Mouse (Mus musculus) gastrocnemius, adult 2 months (tissue): Measurements from ENCODE around the gene Mfsd8. TPM values are rescaled to one million over a fixed set of nuclear protein-coding genes. Genes with fewer than 3 reads are reported as not detected.

Source experiments
- DNase-seq: peaks from one replicate; pipeline ENCODE4 v3.0.0; 2022
- H3K27ac ChIP-seq: fragments of 200-600 bp; 2 replicates; pipeline ENCODE4 v1.8.1; 2022; ENCODE audit warnings: mild to moderate bottlenecking
- H3K4me3 ChIP-seq: fragments of 200-600 bp; 2 replicates; pipeline ENCODE4 v1.8.1; 2022; ENCODE audit warnings: mild to moderate bottlenecking, moderate library complexity
- CTCF ChIP-seq: fragments of 200-600 bp; IDR thresholded peaks from 2 replicates; pipeline ENCODE4 v1.8.1; 2022; ENCODE audit warnings: antibody characterized with exemption, mild to moderate bottlenecking, moderate library complexity
- intact Hi-C: fragments of 180-260 bp; cut with DNase I; formaldehyde crosslinking; loops from one replicate; pipeline ENCODE4 v1.15.1; 2025
- total RNA-seq, 2 experiments: library from RNA; stranded (reverse); gene quantifications; 2 replicates each; pipeline ENCODE4 v1.2.3; 2021

Gene Mfsd8
- total RNA-seq, 2 experiments from 2014 or later: 15.6 to 21.0 TPM

DNA sequence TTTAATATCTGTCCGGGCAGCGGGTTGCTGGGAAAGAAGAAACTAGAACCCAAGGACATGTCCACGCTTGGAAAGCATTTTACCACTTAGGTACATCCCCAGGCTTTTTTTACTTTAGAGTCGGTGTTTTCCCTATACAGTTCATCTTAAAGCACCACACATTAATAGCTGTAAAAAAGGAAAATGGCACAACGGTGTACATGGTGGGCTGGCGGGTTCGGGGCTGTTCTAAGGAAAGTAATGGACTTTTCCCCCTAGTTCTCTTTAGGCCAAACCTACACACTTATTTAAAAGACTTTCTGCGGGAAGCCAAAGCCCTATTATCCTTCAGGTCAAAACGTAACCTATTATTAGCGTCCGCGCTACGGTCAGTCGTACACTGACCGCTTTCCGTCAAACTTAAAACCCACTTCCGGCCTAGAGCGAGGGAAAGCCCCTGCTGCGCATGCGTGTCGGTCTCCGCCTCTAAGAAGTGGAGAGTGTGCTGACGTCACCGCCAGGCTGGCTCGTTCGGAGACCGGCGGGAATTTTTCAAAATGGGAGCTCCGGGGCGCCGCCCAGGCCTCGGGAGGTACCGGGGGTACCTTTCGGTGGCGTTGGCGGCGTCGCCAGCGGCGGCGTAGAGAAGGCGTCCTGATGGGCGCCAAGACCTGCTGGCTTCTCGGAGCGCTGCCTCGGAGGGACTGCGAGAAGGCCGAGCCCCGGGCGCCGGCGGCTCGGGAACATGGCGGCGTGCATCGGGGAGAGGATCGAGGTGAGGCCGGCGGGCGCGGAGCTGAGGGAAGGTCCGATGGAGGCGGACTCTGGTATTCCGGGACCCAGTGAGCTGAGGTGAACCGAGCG is 46.9 kb downstream of the Mfsd8 start, which contains the start of gene Plk4:
Gene Plk4, plus strand, starts transcription at position 490 of the 843 bp plus-strand sequence.
- intact Hi-C loops: loop anchor here (2.0 to 5.0 kb wide), 2 partner anchors 47 to 52 kb away; partner anchors contain the start of genes Abhd18 and Mfsd8
- TF ChIP-seq CTCF: no peak
- Histone ChIP-seq H3K4me3 (peak within 1 kb of the TSS; percentile 95), H3K27ac (peak within 1 kb of the TSS; percentile 89)
- peak; percentile 98 for DNase-seq

- TF ChIP-seq CTCF: peak; percentile 51
- intact Hi-C loops: no loop called here
- Histone ChIP-seq H3K27ac (no peak overlapping the region), H3K4me3 (no peak overlapping the region)
- DNase-seq: peak; percentile 23
Measured at GRCm38 (mm10) chr3:40798500-40798899, 48.2 kb downstream of the Mfsd8 start.

DNA sequence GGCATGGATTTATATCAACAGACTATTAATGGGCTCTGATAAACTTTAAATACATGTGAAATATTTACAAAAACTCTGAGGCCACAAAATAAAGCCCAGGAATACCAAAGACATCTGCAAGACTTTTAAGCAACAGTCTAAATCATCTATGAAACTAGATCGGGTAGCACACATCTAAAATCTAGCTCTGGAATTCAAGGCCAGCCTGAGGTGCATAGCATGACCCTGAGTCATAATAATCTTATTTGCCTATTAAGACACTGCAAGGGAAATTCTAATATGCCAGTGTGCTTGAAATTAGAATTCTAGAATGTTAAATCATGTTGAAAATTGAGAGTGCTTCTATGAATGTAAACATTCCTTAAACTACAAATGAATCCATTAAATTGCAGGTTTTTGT is 48.6 kb downstream of the Mfsd8 start:
- TF ChIP-seq CTCF: no peak
- no peak overlapping the region for H3K4me3 ChIP-seq
- intact Hi-C loops: no loop called here
- DNase-seq: no peak
- H3K27ac ChIP-seq: no peak overlapping the region

GRCm38 (mm10) chr3:40793783-40794182 is 52.9 kb downstream of the Mfsd8 start:
- no peak for DNase-seq
- intact Hi-C loops: no loop called here
- no peak overlapping the region for H3K27ac ChIP-seq
- no peak overlapping the region for H3K4me3 ChIP-seq
- TF ChIP-seq CTCF: no peak

Other genes with a start within 250 kb of the Mfsd8 start
- not detected for gene Slc25a31, start 138.0 kb downstream of the Mfsd8 start, total RNA-seq
- gene Hspa4l, start 102.4 kb downstream of the Mfsd8 start, total RNA-seq: 10 to 100 TPM in 1 of 2 experiments, 1 to 10 TPM in 1; 5.7 to 10.4 TPM
- gene Plk4, start 46.9 kb downstream of the Mfsd8 start, total RNA-seq: 1 to 10 TPM in 1 of 2 experiments, under 1 TPM in 1; 0.66 to 1.7 TPM
- gene Abhd18, start 84 bp upstream of the Mfsd8 start, total RNA-seq: 10 to 100 TPM; 12.3 to 44.5 TPM
- under 1 TPM in 1 of 2 experiments, not detected in 1; 0.11 TPM for gene 1700034I23Rik, start 55.7 kb upstream of the Mfsd8 start, total RNA-seq
- gene Larp1b, start 102.9 kb upstream of the Mfsd8 start, total RNA-seq: 10 to 100 TPM; 69.4 to 78.9 TPM
- gene Pgrmc2, start 236.2 kb upstream of the Mfsd8 start, total RNA-seq: 10 to 100 TPM; 18.1 to 20.4 TPM